Mouse (Mus musculus) T-cell, adult 2 months (primary cell): ENCODE measurements around the gene Tas2r105.

Source experiments
- DNase-seq: peaks from one replicate; pipeline ENCODE4 v3.0.0; 2022; ENCODE audit warnings: low spot score

The Tas2r105 gene

GRCm38 (mm10) chr6:131687395-131687794 lies at the start of gene Tas2r105:
Gene Tas2r105, minus strand, starts transcription at chr6:131687495.
- DNase-seq, result no peak

GRCm38 (mm10) chr6:131712803-131713202 lies 25.5 kb upstream of the Tas2r105 start:
- no peak for DNase-seq

GRCm38 (mm10) chr6:131689963-131690362 lies 2.7 kb upstream of the Tas2r105 start, which contains the start of gene Tas2r114:
Gene Tas2r114, minus strand, starts transcription at chr6:131690063.
- DNase-seq, result no peak

- no peak for DNase-seq
Observed at GRCm38 (mm10) chr6:131685644-131686043, 1.7 kb downstream of the Tas2r105 start, which contains the start of gene Tas2r104. Gene Tas2r104, minus strand, starts transcription at chr6:131685744.

GRCm38 (mm10) chr6:131678786-131679185 lies 8.5 kb downstream of the Tas2r105 start, which contains the start of gene Tas2r106:
Gene Tas2r106, minus strand, starts transcription at chr6:131678886.
- no peak for DNase-seq

GRCm38 (mm10) chr6:131660049-131660448 lies 27.2 kb downstream of the Tas2r105 start, which contains the start of gene Tas2r107:
Gene Tas2r107, minus strand, starts transcription at chr6:131660149.
- no peak for DNase-seq
